Mouse (Mus musculus): Measurements from ENCODE around the gene Slc25a43.

Gene Slc25a43

GRCm38 (mm10) chrX:36820201-36820600 lies 76.7 kb downstream of the Slc25a43 start:
- DNase-seq (ENCODE audit: inconsistent age in 2 of 2, low spot score in 1 of 2) = peak; percentile 49 to 79

GRCm38 (mm10) chrX:36823932-36824711 lies 80.7 kb downstream of the Slc25a43 start:
- DNase-seq (ENCODE audit: inconsistent age in 2 of 2, low spot score in 1 of 2) = no peak

GRCm38 (mm10) chrX:36825032-36825431 lies 81.6 kb downstream of the Slc25a43 start:
- DNase-seq (ENCODE audit: inconsistent age in 2 of 2, low spot score in 1 of 2) = peak in 1 of 2 experiments; percentile 48

Measured in adrenal gland, adult (tissue).